Mouse (Mus musculus) myocyte (in vitro differentiated cells): ENCODE results near the gene Mrps34.
A peak's percentile ranks its signal among the peaks of the same experiment; 100 is the strongest.

Experiments used
- MAX ChIP-seq: IDR thresholded peaks from one replicate; pipeline ENCODE4 v1.6.1; 2011; ENCODE audit warnings: low read depth, mild to moderate bottlenecking, control low read depth
- MYOD1 ChIP-seq, 3 experiments: IDR thresholded peaks; one replicate each; pipeline ENCODE4 v1.6.1; 2011; ENCODE audit warnings: control low read depth in 2 of 3, low read depth in 2 of 3, mild to moderate bottlenecking in 2 of 3, moderate library complexity in 1 of 3; ENCODE audit not compliant: insufficient read length in 2 of 3, control insufficient read depth in 1 of 3
- MYOG ChIP-seq, 3 experiments: IDR thresholded peaks; one replicate each; pipeline ENCODE4 v1.6.1; 2011; ENCODE audit warnings: control low read depth in 2 of 3, low read depth in 2 of 3, mild to moderate bottlenecking in 2 of 3; ENCODE audit not compliant: insufficient read length in 2 of 3, control insufficient read depth in 1 of 3, insufficient read depth in 1 of 3
- POLR2A ChIP-seq: IDR thresholded peaks from one replicate; pipeline ENCODE4 v1.6.1; 2011; ENCODE audit warnings: low read depth, mild to moderate bottlenecking, control low read depth, moderate library complexity; ENCODE audit not compliant: insufficient read length
- POLR2AphosphoS2 ChIP-seq: IDR thresholded peaks from one replicate; pipeline ENCODE4 v1.6.1; 2011; ENCODE audit warnings: low read depth, control low read depth; ENCODE audit not compliant: insufficient read length
- REST ChIP-seq: IDR thresholded peaks from one replicate; pipeline ENCODE4 v1.6.1; 2011; ENCODE audit warnings: mild to moderate bottlenecking, control low read depth, moderate library complexity; ENCODE audit not compliant: insufficient read depth, insufficient read length
- SRF ChIP-seq: IDR thresholded peaks from one replicate; pipeline ENCODE4 v1.6.1; 2011; ENCODE audit warnings: low read depth; ENCODE audit not compliant: control insufficient read depth, insufficient read length
- USF1 ChIP-seq: IDR thresholded peaks from one replicate; pipeline ENCODE4 v1.6.1; 2011; ENCODE audit warnings: low read depth, mild to moderate bottlenecking, control low read depth, moderate library complexity

DNA sequence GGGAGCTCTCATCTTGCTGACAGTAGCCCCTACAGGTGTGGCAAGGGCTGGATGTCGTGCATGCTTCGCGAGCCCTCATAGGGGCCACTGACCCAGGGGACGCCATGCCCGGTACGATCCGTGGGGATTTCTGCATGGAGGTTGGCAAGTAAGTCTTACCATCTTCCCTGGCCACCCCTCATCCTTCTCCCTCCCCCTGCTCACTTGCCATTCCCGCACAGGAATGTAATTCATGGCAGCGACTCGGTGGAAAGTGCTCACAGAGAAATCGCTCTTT lies 2.0 kb downstream of the Mrps34 start:
- TF ChIP-seq USF1 (no peak), POLR2AphosphoS2 (peak; percentile 90), SRF (no peak), POLR2A (no peak), REST (no peak), MYOG (IDR thresholded peaks at IDR 0.05; ENCODE audit: control insufficient read depth in 1 of 3, insufficient read depth in 1 of 3, insufficient read length in 2 of 3, low read depth in 2 of 3) (no peak), MAX (no peak), MYOD1 (IDR thresholded peaks at IDR 0.05; ENCODE audit: control insufficient read depth in 1 of 3, insufficient read length in 2 of 3, low read depth in 2 of 3) (no peak)
